Mouse (Mus musculus): Measurements from ENCODE around the gene Stra6l. TPM values are rescaled to one million over a fixed set of nuclear protein-coding genes. Genes with fewer than 3 reads are reported as not detected.

The Stra6l gene
- polyA plus RNA-seq, 1 experiment from 2014 or later = 0.50 TPM

DNA sequence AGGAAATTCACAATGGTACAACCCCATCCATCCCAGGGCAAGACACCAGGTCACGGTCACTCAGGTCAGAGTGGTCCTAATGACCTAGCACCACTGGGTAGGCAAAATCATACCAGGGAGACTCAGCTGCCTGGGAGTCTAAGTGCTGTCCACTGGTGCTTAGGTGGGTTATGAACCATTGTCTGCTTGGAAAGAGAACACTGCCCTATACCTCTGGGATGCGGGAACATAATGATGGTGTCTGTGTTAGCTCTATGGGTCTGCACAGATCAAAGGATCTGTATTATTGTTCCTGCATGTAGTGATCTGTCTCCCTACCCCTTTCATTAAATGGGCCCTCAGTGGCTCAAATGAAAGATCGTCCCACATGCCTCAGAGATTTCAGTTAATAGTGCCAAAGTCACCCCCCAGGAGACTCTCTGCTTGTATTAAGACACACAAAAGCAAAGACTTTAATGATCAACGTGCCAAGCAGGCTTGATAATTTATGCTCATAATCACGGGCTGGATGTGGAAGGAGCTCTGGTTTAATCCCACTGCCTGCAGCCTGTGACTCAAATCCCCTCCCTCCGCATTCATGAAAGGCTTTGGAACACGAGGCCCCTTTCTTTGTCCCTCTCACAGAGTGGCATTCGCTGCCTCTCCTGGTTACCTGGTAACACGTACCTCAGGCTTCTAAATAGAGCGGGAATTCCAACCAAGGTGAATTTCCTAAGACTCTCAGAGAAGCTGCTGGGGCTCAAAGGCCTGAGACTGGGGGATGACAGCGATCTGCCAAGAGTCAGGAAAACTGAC lies 25.5 kb upstream of the Stra6l start:
- Histone ChIP-seq H3K4me1 (peaks cover 85% of the 10 kb centered on the region), H3K4me2 (peak overlapping the region; percentile 73), H3K4me3 (replicated peaks) (peak overlapping the region; percentile 52; the same call in 1 of the 2 replicates), H3K9me3 (replicated peaks) (no peaks in the 10 kb centered on the region), H3K27me3 (replicated peaks) (peaks cover 7% of the 10 kb centered on the region), H3K9ac (replicated peaks) (peak overlapping the region; percentile 18; the same call in 1 of the 2 replicates), H3K27ac (replicated peaks) (peak overlapping the region; percentile 84), H3K36me3 (no peaks in the 10 kb centered on the region)
- WGBS = 12% methylated on average over 11 of the region's 11 CpGs
- ATAC-seq (ENCODE audit: low FRiP score) = no peak

DNA sequence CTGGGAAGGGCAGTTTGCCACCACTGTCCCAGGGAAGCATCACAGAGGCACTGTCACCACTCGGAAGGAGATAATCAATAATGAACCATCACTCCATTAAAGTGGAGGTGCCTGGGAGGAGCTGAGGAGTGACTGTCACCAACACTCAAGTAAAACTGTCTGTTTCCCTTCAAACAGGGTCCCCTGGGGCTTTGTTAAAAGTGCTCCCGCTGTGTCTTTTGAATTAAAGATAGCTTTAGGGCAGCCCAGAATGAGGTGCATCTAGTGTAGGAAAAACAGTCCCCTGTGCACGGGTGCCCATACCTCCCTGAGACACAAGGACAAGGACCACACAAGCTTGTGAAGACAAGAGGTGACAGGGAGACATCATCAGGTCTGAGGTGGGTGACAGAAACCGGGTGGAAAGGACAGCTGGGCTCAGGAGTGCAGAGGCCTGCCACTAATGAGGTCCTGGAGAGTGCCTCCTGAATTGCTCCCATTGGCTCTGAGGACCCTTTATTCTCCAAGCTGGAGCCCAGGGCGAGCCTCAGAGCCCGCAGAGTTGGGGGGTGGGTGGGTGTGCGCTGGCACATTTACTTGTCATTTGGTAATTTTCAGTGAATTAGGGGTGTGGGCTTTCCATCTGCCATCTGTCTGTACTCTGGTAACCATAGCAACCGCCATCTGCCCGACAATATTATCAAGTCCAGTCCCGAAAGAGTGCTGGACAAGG lies 24.3 kb upstream of the Stra6l start:
- H3K4me1 ChIP-seq = peaks cover 73% of the 10 kb centered on the region

DNA sequence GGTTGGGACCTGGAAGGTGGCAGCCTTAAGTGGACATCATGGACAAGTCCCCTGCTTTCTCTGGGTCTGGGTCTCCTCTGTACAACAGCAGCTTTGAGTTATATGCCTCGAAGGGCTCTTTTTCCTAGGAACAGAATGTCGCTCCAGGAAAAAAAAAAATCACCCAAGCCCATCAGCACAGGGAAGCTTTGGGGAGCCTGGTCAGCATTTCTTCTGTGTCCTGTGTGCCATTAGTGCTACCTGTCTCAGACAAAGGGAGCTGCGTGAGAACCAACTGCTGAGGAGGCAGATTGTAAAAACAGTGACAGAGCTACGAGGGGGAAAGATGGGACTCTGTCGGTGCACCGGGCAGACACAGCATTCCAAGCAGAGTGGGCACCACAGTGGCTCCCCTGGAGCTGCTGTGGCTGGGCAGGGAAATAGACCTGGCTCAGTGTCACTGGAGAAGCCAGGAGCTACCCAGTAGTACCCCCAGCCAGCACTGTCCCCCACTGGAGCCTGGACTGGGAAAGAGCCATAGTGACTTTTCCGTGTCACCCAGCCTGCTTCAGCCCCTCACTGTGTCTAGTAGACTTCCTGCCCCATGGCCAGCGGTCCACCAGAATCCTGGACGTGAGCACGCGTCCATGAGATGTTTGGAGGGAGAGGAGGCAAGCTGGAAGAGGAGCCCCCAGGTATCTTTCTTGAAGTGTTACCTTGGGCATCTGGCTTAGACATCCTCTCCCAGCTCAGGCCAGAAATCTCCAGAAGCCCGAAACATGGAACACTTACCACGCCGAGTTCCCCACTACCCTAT lies 23.5 kb upstream of the Stra6l start:
- H3K36me3 ChIP-seq = no peaks in the 10 kb centered on the region
- WGBS = 28% methylated on average over 14 of the region's 14 CpGs
- peaks cover 11% of the 10 kb centered on the region for H3K27me3 ChIP-seq (replicated peaks)
- H3K27ac ChIP-seq (replicated peaks) = peak overlapping the region; percentile 84
- H3K4me2 ChIP-seq = peak overlapping the region; percentile 73
- peak overlapping the region; percentile 52 for H3K4me3 ChIP-seq (replicated peaks)
- no peaks in the 10 kb centered on the region for H3K9me3 ChIP-seq (replicated peaks)
- peak overlapping the region; percentile 0; the same call in 1 of the 2 replicates for H3K9ac ChIP-seq (replicated peaks)
- ATAC-seq (ENCODE audit: low FRiP score) = no peak
- H3K4me1 ChIP-seq = peaks cover 69% of the 10 kb centered on the region

More for the DNA sequence above, 24.3 kb upstream of the Stra6l start:
- Histone ChIP-seq H3K27me3 (replicated peaks) (peaks cover 11% of the 10 kb centered on the region), H3K4me3 (replicated peaks) (peak overlapping the region; percentile 52), H3K9me3 (replicated peaks) (no peaks in the 10 kb centered on the region), H3K36me3 (no peaks in the 10 kb centered on the region), H3K9ac (replicated peaks) (peak overlapping the region; percentile 0; the same call in 1 of the 2 replicates), H3K27ac (replicated peaks) (peak overlapping the region; percentile 84), H3K4me2 (peak overlapping the region; percentile 73)
- ATAC-seq (ENCODE audit: low FRiP score) = no peak
- WGBS = 1% methylated on average over 10 of the region's 10 CpGs

DNA sequence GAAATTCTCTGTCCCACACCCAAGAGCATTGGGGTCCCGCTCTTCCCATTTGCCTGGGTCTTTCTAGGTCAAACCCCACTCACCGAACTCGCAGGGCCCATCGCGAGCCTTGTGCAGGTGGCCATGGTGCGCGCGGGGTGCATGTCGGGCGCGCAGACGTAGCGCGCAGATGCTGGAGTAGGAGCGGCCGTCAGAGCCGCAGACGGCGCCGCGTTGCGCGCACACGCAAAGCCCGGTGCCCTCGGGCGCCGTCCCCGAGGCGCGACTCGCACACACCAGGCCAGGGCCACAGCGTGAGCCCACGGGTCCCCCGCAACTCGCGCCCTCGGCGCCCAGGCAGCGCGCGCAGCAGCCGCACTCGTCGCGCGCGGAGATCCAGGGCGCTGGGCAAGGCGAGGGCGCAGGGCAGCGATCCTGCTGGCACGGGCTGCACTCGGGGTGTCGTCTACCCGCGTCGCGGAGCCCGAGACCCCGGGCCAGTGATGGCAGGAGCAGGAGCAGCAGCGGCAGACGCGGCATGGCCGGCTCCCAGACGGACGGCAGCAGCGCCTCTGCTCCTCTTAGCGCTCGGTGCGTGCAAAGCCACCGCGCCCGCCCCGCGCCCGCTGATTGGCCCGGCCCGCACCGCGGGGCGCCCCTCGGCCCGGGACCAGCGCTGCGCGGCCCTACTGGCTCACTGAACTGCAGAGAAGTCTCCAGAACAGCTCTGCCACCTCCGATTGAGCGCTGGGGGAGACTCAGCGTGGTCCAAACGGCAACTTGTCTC lies 22.0 kb upstream of the Stra6l start, which contains the start of gene Igfbpl1:
Gene Igfbpl1, minus strand, starts transcription at position 649 of the 766 bp plus-strand sequence.
- 1% methylated on average over 78 of the region's 91 CpGs for WGBS
- H3K4me1 ChIP-seq = peaks cover 69% of the 10 kb centered on the region

DNA sequence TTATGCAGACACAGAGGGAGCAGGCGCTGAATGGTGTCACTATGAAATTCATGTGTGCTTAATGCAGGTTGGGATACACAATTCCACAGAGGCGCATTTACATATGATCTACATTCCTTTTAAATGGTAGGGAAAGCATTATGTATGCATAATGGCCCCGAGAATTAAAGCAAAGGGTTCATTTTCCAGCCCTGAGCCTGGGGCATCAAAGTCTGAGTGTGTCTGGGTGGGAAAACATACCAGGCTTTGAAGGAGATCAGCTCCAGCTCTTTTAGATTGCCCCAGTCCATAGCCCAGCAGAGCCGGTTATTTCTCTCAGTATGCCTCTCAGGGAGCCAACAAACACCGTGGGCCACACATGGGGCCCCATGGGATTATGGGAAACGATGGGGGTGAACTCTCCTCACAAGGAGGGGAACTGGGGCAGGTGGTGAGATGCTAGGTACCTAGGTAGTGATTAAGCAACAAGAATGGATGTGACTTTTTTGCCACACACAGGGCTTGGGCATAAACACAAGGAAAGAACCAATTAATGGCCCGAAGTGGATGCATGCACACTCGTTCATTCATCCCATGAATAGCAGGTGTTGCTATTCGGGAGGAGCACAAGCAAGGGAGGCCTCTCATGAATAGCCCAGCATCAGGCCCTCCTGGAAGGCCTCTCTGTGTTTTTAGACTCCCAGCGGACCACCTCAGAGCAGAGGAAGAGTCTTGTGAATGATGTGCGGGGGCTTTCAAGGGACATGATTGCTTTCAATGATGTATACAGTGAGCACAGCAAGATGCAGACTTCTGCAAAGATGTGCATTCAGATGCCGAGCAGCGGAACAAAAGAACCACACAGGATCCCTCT lies 18.3 kb upstream of the Stra6l start:
- Histone ChIP-seq H3K4me1 (peaks cover 45% of the 10 kb centered on the region), H3K4me2 (no peak overlapping the region), H3K27me3 (replicated peaks) (peaks cover 11% of the 10 kb centered on the region), H3K36me3 (no peaks in the 10 kb centered on the region), H3K4me3 (replicated peaks) (no peak overlapping the region), H3K9ac (replicated peaks) (no peak overlapping the region), H3K27ac (replicated peaks) (no peak overlapping the region), H3K9me3 (replicated peaks) (no peaks in the 10 kb centered on the region)
- 19% methylated on average over 13 of the region's 13 CpGs for WGBS
- no peak for ATAC-seq (ENCODE audit: low FRiP score)

More for the DNA sequence above, 22.0 kb upstream of the Stra6l start, which contains the start of gene Igfbpl1:
- peak within 1 kb of the TSS; percentile 54 for H3K9ac ChIP-seq (replicated peaks)
- no peaks in the 10 kb centered on the region for H3K9me3 ChIP-seq (replicated peaks)
- peak; percentile 46 for ATAC-seq (ENCODE audit: low FRiP score)
- H3K27ac ChIP-seq (replicated peaks) = peak within 1 kb of the TSS; percentile 84
- peak within 1 kb of the TSS; percentile 52 for H3K4me3 ChIP-seq (replicated peaks)
- H3K4me2 ChIP-seq = peak within 1 kb of the TSS; percentile 73
- H3K36me3 ChIP-seq = no peaks in the 10 kb centered on the region
- peaks cover 11% of the 10 kb centered on the region for H3K27me3 ChIP-seq (replicated peaks)

DNA sequence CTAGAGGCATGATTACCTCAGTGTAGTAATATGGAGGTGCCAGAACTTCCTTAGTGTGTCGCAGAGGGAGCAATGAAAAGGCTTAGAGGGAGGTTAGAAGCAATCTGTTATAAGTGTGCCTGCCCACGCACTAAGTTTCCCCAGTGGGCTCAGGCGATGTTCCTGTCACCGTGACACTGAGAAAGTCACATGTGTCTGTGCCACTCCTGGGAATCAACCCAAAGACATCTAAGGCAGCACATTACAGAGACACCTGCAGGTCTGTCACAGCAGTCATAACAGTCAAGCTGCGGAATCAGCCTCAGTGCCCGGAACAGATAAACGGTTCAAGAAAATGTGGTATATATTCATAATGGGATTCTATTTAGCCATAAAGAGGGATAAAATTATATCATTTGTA lies 16.5 kb upstream of the Stra6l start:
- no peak for ATAC-seq (ENCODE audit: low FRiP score)
- Histone ChIP-seq H3K9ac (replicated peaks) (no peak overlapping the region), H3K27ac (replicated peaks) (no peak overlapping the region), H3K4me3 (replicated peaks) (no peak overlapping the region), H3K36me3 (no peaks in the 10 kb centered on the region), H3K9me3 (replicated peaks) (no peaks in the 10 kb centered on the region), H3K27me3 (replicated peaks) (peaks cover 4% of the 10 kb centered on the region), H3K4me2 (no peak overlapping the region), H3K4me1 (peaks cover 31% of the 10 kb centered on the region)
- WGBS = 47% methylated on average over 7 of the region's 7 CpGs

DNA sequence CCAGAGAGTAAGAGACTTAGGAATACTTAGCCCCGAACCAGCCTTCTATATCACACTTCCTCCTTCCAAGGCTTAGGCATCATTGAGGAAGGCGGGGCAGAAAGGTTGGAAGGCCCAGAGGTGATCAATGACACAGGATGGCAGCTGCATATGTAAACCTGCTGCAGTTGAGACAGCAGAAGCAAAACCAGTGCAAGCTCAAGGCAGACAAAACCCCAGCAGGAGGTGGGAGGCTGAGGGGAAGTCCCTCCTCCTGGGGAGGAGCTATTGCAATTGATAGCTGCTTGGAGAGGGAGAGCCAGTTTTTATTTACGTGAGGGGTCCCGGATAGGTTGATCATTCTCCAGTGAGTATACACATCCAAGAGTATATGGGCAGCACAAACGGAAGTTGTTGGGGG lies 15.0 kb upstream of the Stra6l start:
- H3K9me3 ChIP-seq (replicated peaks) = no peaks in the 10 kb centered on the region
- no peak overlapping the region for H3K4me3 ChIP-seq (replicated peaks)
- peaks cover 2% of the 10 kb centered on the region; the same call in 1 of the 2 replicates for H3K27me3 ChIP-seq (replicated peaks)
- no peak overlapping the region for H3K27ac ChIP-seq (replicated peaks)
- peaks cover 26% of the 10 kb centered on the region for H3K4me1 ChIP-seq
- H3K9ac ChIP-seq (replicated peaks) = no peak overlapping the region
- no peaks in the 10 kb centered on the region for H3K36me3 ChIP-seq
- no peak overlapping the region for H3K4me2 ChIP-seq
- no peak for ATAC-seq (ENCODE audit: low FRiP score)
- 31% methylated on average over 5 of the region's 5 CpGs for WGBS

DNA sequence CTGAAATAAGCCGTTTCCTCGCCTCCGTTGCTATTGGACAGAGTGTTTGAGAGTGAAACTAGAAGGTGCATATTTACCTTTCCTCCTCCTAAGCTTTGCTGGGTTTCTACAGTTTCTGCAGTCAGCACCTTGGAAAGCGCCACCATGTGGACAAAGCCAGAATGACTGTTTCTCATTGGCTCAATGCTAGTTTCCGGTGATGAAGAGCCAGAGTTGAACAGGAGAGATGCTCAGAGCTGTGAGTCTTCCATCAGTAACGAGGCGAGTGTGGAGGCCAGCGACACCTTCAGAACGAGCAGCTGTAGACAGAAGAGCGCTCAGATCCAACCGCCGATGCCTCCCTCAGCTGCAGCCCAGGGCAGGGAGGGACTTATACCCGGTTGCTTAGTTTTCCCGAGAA lies 4.1 kb upstream of the Stra6l start:
- H3K36me3 ChIP-seq = no peaks in the 10 kb centered on the region
- peak; percentile 35; the same call in 1 of the 2 replicates for ATAC-seq (ENCODE audit: low FRiP score)
- H3K27ac ChIP-seq (replicated peaks) = no peak overlapping the region
- no peaks in the 10 kb centered on the region; the same call in 1 of the 2 replicates for H3K27me3 ChIP-seq (replicated peaks)
- H3K4me2 ChIP-seq = no peak overlapping the region
- H3K9ac ChIP-seq (replicated peaks) = no peak overlapping the region
- H3K4me1 ChIP-seq = peaks cover 9% of the 10 kb centered on the region
- 53% methylated on average over 14 of the region's 14 CpGs for WGBS
- no peaks in the 10 kb centered on the region for H3K9me3 ChIP-seq (replicated peaks)
- no peak overlapping the region for H3K4me3 ChIP-seq (replicated peaks)

DNA sequence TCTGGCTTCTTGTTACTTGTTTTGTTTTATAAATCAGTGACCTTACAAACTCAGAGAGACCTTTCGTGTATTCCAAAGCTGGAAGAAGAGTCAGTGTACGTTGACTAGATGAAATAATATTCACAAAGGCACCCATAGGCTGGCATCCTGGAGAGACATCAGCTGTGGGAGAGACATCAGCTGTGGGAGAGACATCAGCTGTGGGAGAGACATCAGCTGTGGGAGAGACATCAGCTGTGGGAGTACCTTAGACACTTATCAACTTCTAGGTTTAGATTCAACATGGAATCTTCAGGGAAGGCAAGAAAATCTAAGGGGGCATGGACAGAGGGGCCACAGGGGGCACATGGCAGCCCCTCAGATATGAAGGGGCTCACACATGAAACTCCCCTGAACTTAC lies 2.2 kb upstream of the Stra6l start:
- H3K36me3 ChIP-seq = no peaks in the 10 kb centered on the region
- H3K9ac ChIP-seq (replicated peaks) = no peak overlapping the region
- H3K4me2 ChIP-seq = no peak overlapping the region
- ATAC-seq (ENCODE audit: low FRiP score) = no peak
- no peaks in the 10 kb centered on the region for H3K9me3 ChIP-seq (replicated peaks)
- peaks cover 9% of the 10 kb centered on the region for H3K4me1 ChIP-seq
- no peak overlapping the region for H3K4me3 ChIP-seq (replicated peaks)
- H3K27ac ChIP-seq (replicated peaks) = no peak overlapping the region
- 92% methylated on average over 2 of the region's 2 CpGs for WGBS
- no peaks in the 10 kb centered on the region; the same call in 1 of the 2 replicates for H3K27me3 ChIP-seq (replicated peaks)

DNA sequence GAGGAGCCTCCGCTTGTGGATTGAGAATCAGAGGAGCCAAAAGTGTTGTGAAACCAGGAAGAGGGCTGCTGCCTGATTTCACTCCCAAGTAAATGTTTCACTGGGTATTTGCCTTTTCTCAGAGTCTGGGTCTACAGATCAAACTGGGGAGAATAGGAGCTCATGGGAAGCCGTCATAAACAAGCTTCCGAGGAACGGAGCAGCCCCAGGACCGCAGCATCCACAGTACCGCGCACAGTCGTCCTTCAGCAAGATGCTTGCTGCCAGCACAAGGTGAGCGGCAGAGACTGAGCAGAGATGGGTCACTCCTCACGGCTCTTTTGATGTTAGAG lies 327 bp downstream of the Stra6l start:
- no peak overlapping the region for H3K9ac ChIP-seq (replicated peaks)

More for the DNA sequence above, 327 bp downstream of the Stra6l start:
- peaks cover 13% of the 10 kb centered on the region for H3K4me1 ChIP-seq
- H3K36me3 ChIP-seq = no peaks in the 10 kb centered on the region
- no peak for ATAC-seq (ENCODE audit: low FRiP score)
- H3K27me3 ChIP-seq (replicated peaks) = no peaks in the 10 kb centered on the region; the same call in 1 of the 2 replicates
- peak overlapping the region; percentile 13; the same call in 1 of the 2 replicates for H3K4me2 ChIP-seq
- 17% methylated on average over 10 of the region's 10 CpGs for WGBS
- no peak overlapping the region for H3K27ac ChIP-seq (replicated peaks)
- no peaks in the 10 kb centered on the region for H3K9me3 ChIP-seq (replicated peaks)
- no peak overlapping the region for H3K4me3 ChIP-seq (replicated peaks)
